Mouse (Mus musculus) ES-CJ7 (cell line): ENCODE data around the gene Vmn1r103.
"Not testable (repeated sequence)": the region's sequence is repeated elsewhere in the genome, so short reads cannot be mapped to it uniquely, and the experiment has no call there.

Source experiments
- DNase-seq: peaks from one replicate; pipeline ENCODE4 v3.0.0; 2011; ENCODE audit warnings: low read depth, low spot score

Vmn1r103 gene

GRCm38 (mm10) chr7:20510434-20510833 lies at the start of gene Vmn1r103:
Gene Vmn1r103, minus strand, starts transcription at chr7:20510534.
- DNase-seq, result not testable (repeated sequence)

GRCm38 (mm10) chr7:20545657-20546056 lies 35.3 kb upstream of the Vmn1r103 start, which contains the start of gene Gm5726:
Gene Gm5726, minus strand, starts transcription at chr7:20545757.
- DNase-seq, result not testable (repeated sequence)

GRCm38 (mm10) chr7:20533537-20533936 lies 23.2 kb upstream of the Vmn1r103 start, which contains the start of gene Vmn1r104:
Gene Vmn1r104, plus strand, starts transcription at chr7:20533837.
- not testable (repeated sequence) for DNase-seq

- DNase-seq, result not testable (repeated sequence)
Measured at GRCm38 (mm10) chr7:20474825-20475224, 35.5 kb downstream of the Vmn1r103 start, which contains the start of gene Gm10670. Gene Gm10670, minus strand, starts transcription at chr7:20474925.
